Mouse (Mus musculus): ENCODE measurements around the gene Mast1.

DNA sequence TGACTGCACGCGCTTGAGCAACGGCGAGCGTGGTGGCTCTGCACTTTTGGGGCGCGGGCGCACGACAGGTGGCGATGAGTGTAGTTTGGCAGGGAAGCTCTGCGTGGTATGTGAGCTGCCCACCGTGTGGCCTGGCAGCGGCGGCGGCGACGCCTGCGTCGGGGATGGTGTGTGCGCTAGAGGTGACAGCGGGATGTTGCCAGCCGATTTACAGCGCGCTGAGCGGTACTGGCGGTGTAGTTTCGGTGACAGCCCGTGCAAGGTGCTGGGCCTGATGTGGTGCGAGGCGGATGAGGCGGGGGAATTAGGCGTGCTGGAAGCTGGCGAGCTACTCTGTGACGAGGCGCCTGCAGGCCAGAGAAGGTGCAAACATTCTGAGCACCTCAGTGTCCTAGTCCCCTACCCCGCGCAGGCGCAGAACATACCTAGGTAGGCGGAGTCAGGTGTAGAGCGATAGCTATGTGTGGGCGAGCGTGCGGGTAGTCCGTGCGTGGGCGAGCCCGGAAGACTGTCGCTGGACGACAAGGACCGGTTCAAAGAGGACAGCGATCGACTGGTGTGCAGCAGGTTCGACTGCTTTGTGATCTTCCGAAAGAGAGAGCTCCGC, 24.2 kb downstream of the Mast1 start:
- TF ChIP-seq TAL1 (IDR thresholded peaks at IDR 0.05; ENCODE audit: low read length) (no peak), GATA1 (IDR thresholded peaks at IDR 0.05; ENCODE audit: low read length) (no peak)

All from erythroblast, embryonic 14.5 days (primary cell).